Mouse (Mus musculus): ENCODE data around the gene Slc25a4. TPM values are rescaled to one million over a fixed set of nuclear protein-coding genes. Genes with fewer than 3 reads are reported as not detected.
A peak's percentile ranks its signal among the peaks of the same experiment; 100 is the strongest.

Slc25a4 gene
- polyA plus RNA-seq (2015; fragmentation: Nextera tagmentation; extraction: Ambion mirVana): 540 and 549 TPM in 2 replicates

- peak within 1 kb of the TSS; percentile 84 for H3K4me2 ChIP-seq
- H3K4me3 ChIP-seq: peak within 1 kb of the TSS; percentile 74
- H3K27me3 ChIP-seq: no peaks in the 10 kb centered on the region
- no peaks in the 10 kb centered on the region for H3K9me3 ChIP-seq
- ATAC-seq (ENCODE audit: insufficient number of reproducible peaks, insufficient read depth, low FRiP score, low TSS enrichment, low read depth): peak; percentile 97
- H3K9ac ChIP-seq: peak within 1 kb of the TSS; percentile 95
- H3K4me1 ChIP-seq: peaks cover 55% of the 10 kb centered on the region
- H3K27ac ChIP-seq: peak within 1 kb of the TSS; percentile 96
- under 1% methylated on average over 84 of the region's 84 CpGs for WGBS
- H3K36me3 ChIP-seq: peaks cover 34% of the 10 kb centered on the region
These were observed at the start of gene Slc25a4 for GRCm38 (mm10) chr8:46210404-46211315. TSS of gene Slc25a4 (minus strand) at chr8:46211284.

- ATAC-seq (ENCODE audit: insufficient number of reproducible peaks, insufficient read depth, low FRiP score, low TSS enrichment, low read depth): no peak
- H3K36me3 ChIP-seq: no peaks in the 10 kb centered on the region
- H3K27me3 ChIP-seq: peaks cover 3% of the 10 kb centered on the region; the same call in 1 of the 2 replicates
- WGBS: 25% methylated on average over 19 of the region's 19 CpGs
- H3K4me2 ChIP-seq: no peak overlapping the region
- no peak overlapping the region for H3K9ac ChIP-seq
- H3K9me3 ChIP-seq: no peaks in the 10 kb centered on the region
- no peak overlapping the region for H3K4me3 ChIP-seq
- no peak overlapping the region for H3K27ac ChIP-seq
- H3K4me1 ChIP-seq: peaks cover 7% of the 10 kb centered on the region
These were observed 47.0 kb upstream of the Slc25a4 start for GRCm38 (mm10) chr8:46257921-46258682.

- 56% methylated on average over 13 of the region's 13 CpGs for WGBS
- H3K36me3 ChIP-seq: no peaks in the 10 kb centered on the region
- H3K27ac ChIP-seq: no peak overlapping the region
- H3K4me2 ChIP-seq: peak overlapping the region; percentile 42
- H3K4me3 ChIP-seq: 0 out of 2 replicates have a peak overlapping the region, but pooled peaks have one; percentile 14
- peaks cover 8% of the 10 kb centered on the region; the same call in 1 of the 2 replicates for H3K4me1 ChIP-seq
- no peak overlapping the region for H3K9ac ChIP-seq
- 0 out of 2 replicates have a peak, but pooled peaks cover 2% of the 10 kb centered on the region for H3K27me3 ChIP-seq
- ATAC-seq (ENCODE audit: insufficient number of reproducible peaks, insufficient read depth, low FRiP score, low TSS enrichment, low read depth): no peak
- no peaks in the 10 kb centered on the region for H3K9me3 ChIP-seq
These were observed 41.4 kb upstream of the Slc25a4 start for GRCm38 (mm10) chr8:46252456-46252855.

- ATAC-seq (ENCODE audit: insufficient number of reproducible peaks, insufficient read depth, low FRiP score, low TSS enrichment, low read depth): no peak
- Histone ChIP-seq H3K9ac (no peak overlapping the region), H3K36me3 (no peaks in the 10 kb centered on the region), H3K4me2 (peak overlapping the region; percentile 42; the same call in 1 of the 2 replicates), H3K9me3 (no peaks in the 10 kb centered on the region), H3K4me1 (peaks cover 8% of the 10 kb centered on the region; the same call in 1 of the 2 replicates), H3K27me3 (0 out of 2 replicates have a peak, but pooled peaks cover 2% of the 10 kb centered on the region), H3K27ac (no peak overlapping the region), H3K4me3 (no peak overlapping the region)
- WGBS: 39% methylated on average over 10 of the region's 10 CpGs
These were observed 40.5 kb upstream of the Slc25a4 start for GRCm38 (mm10) chr8:46251561-46251960.

GRCm38 (mm10) chr8:46246346-46246745 lies 35.3 kb upstream of the Slc25a4 start:
- Histone ChIP-seq H3K36me3 (no peaks in the 10 kb centered on the region), H3K4me2 (no peak overlapping the region), H3K27me3 (0 out of 2 replicates have a peak, but pooled peaks cover 5% of the 10 kb centered on the region), H3K4me1 (peaks cover 10% of the 10 kb centered on the region; the same call in 1 of the 2 replicates), H3K27ac (no peak overlapping the region), H3K9ac (no peak overlapping the region), H3K4me3 (no peak overlapping the region), H3K9me3 (no peaks in the 10 kb centered on the region)
- no peak for ATAC-seq (ENCODE audit: insufficient number of reproducible peaks, insufficient read depth, low FRiP score, low TSS enrichment, low read depth)
- 72% methylated on average over 11 of the region's 11 CpGs for WGBS

GRCm38 (mm10) chr8:46242946-46243345 lies 31.9 kb upstream of the Slc25a4 start:
- Histone ChIP-seq H3K27me3 (peaks cover 11% of the 10 kb centered on the region), H3K27ac (no peak overlapping the region), H3K36me3 (no peaks in the 10 kb centered on the region), H3K4me2 (0 out of 2 replicates have a peak overlapping the region, but pooled peaks have one; percentile 2), H3K9ac (no peak overlapping the region), H3K4me1 (peaks cover 8% of the 10 kb centered on the region; the same call in 1 of the 2 replicates), H3K4me3 (no peak overlapping the region), H3K9me3 (no peaks in the 10 kb centered on the region)
- WGBS: 29% methylated on average over 7 of the region's 7 CpGs
- ATAC-seq (ENCODE audit: insufficient number of reproducible peaks, insufficient read depth, low FRiP score, low TSS enrichment, low read depth): no peak

GRCm38 (mm10) chr8:46241568-46242374 lies 30.7 kb upstream of the Slc25a4 start:
- 30% methylated on average over 13 of the region's 13 CpGs for WGBS
- Histone ChIP-seq H3K27me3 (peaks cover 16% of the 10 kb centered on the region), H3K36me3 (no peaks in the 10 kb centered on the region), H3K9me3 (no peaks in the 10 kb centered on the region), H3K4me3 (no peak overlapping the region), H3K4me2 (peak overlapping the region; percentile 26; the same call in 1 of the 2 replicates), H3K9ac (no peak overlapping the region), H3K4me1 (peaks cover 9% of the 10 kb centered on the region), H3K27ac (no peak overlapping the region)
- peak; percentile 48; the same call in 1 of the 2 replicates for ATAC-seq (ENCODE audit: insufficient number of reproducible peaks, insufficient read depth, low FRiP score, low TSS enrichment, low read depth)

- Histone ChIP-seq H3K9ac (no peak overlapping the region), H3K27me3 (peaks cover 14% of the 10 kb centered on the region), H3K36me3 (no peaks in the 10 kb centered on the region), H3K27ac (no peak overlapping the region), H3K4me2 (no peak overlapping the region), H3K4me3 (no peak overlapping the region), H3K9me3 (no peaks in the 10 kb centered on the region), H3K4me1 (peaks cover 5% of the 10 kb centered on the region; the same call in 1 of the 2 replicates)
- WGBS: 25% methylated on average over 7 of the region's 7 CpGs
- no peak for ATAC-seq (ENCODE audit: insufficient number of reproducible peaks, insufficient read depth, low FRiP score, low TSS enrichment, low read depth)
These were observed 25.5 kb upstream of the Slc25a4 start for GRCm38 (mm10) chr8:46236441-46237223.

GRCm38 (mm10) chr8:46234736-46235135 lies 23.7 kb upstream of the Slc25a4 start:
- 87% methylated on average over 4 of the region's 4 CpGs for WGBS
- no peak overlapping the region for H3K4me2 ChIP-seq
- H3K27me3 ChIP-seq: peaks cover 13% of the 10 kb centered on the region
- no peaks in the 10 kb centered on the region for H3K36me3 ChIP-seq
- peaks cover 5% of the 10 kb centered on the region; the same call in 1 of the 2 replicates for H3K4me1 ChIP-seq
- ATAC-seq (ENCODE audit: insufficient number of reproducible peaks, insufficient read depth, low FRiP score, low TSS enrichment, low read depth): no peak
- no peak overlapping the region for H3K27ac ChIP-seq
- no peak overlapping the region for H3K9ac ChIP-seq
- no peaks in the 10 kb centered on the region for H3K9me3 ChIP-seq
- no peak overlapping the region for H3K4me3 ChIP-seq

GRCm38 (mm10) chr8:46232798-46233197 lies 21.7 kb upstream of the Slc25a4 start:
- ATAC-seq (ENCODE audit: insufficient number of reproducible peaks, insufficient read depth, low FRiP score, low TSS enrichment, low read depth): no peak
- peaks cover 3% of the 10 kb centered on the region for H3K27me3 ChIP-seq
- H3K4me2 ChIP-seq: no peak overlapping the region
- WGBS: 63% methylated on average over 8 of the region's 8 CpGs
- H3K9me3 ChIP-seq: no peaks in the 10 kb centered on the region
- H3K36me3 ChIP-seq: no peaks in the 10 kb centered on the region
- H3K4me1 ChIP-seq: peaks cover 5% of the 10 kb centered on the region; the same call in 1 of the 2 replicates
- no peak overlapping the region for H3K9ac ChIP-seq
- no peak overlapping the region for H3K4me3 ChIP-seq
- H3K27ac ChIP-seq: no peak overlapping the region

Data from embryonic facial prominence, embryonic 13.5 days (tissue).